Mouse (Mus musculus) layer of hippocampus, adult 9-11 months (tissue): ENCODE results near the gene Olfr342.

Experiments used
- DNase-seq: peaks from one replicate; pipeline ENCODE4 v3.0.0; 2022

Gene Olfr342

GRCm38 (mm10) chr2:36524698-36525097 lies at the start of gene Olfr342:
Olfr342 (plus strand) TSS chr2:36524998.
- DNase-seq: no peak

- DNase-seq: no peak
Observed at GRCm38 (mm10) chr2:36482368-36482767, 42.4 kb upstream of the Olfr342 start, which contains the start of gene Olfr341. Olfr341 (minus strand) TSS chr2:36482468.

- DNase-seq: no peak
Observed at GRCm38 (mm10) chr2:36565156-36565555, 40.4 kb downstream of the Olfr342 start.

- DNase-seq: no peak
Observed at GRCm38 (mm10) chr2:36566362-36566761, 41.6 kb downstream of the Olfr342 start, which contains the start of gene Olfr344. Olfr344 (plus strand) TSS chr2:36566662.

GRCm38 (mm10) chr2:36567022-36567421 lies 42.2 kb downstream of the Olfr342 start:
- DNase-seq: no peak

GRCm38 (mm10) chr2:36567845-36568244 lies 43.0 kb downstream of the Olfr342 start:
- no peak for DNase-seq
